Mouse (Mus musculus): ENCODE data around the gene Prodh2. TPM values are rescaled to one million over a fixed set of nuclear protein-coding genes. Genes with fewer than 3 reads are reported as not detected.

The Prodh2 gene
- polyA plus RNA-seq, 1 experiment from 2014 or later, result 205 TPM

GRCm38 (mm10) chr7:30453327-30453726 is 40.1 kb upstream of the Prodh2 start:
- Histone ChIP-seq H3K27me3 (ENCODE audit: insufficient read depth, low read length) (peaks cover 55% of the 10 kb centered on the region), H3K36me3 (replicated peaks; ENCODE audit: insufficient read depth, low read length) (no peaks in the 10 kb centered on the region), H3K9ac (replicated peaks) (no peak overlapping the region), H3K4me1 (ENCODE audit: insufficient read depth) (peaks cover 12% of the 10 kb centered on the region), H3K27ac (ENCODE audit: low read depth) (no peak overlapping the region), H3K9me3 (ENCODE audit: low read length) (no peaks in the 10 kb centered on the region), H3K4me3 (ENCODE audit: low read depth, low read length) (peak overlapping the region; percentile 15; the same call in 1 of the 2 replicates), H3K4me2 (ENCODE audit: low read depth, low read length) (peak overlapping the region; percentile 36; the same call in 1 of the 2 replicates)
- peak; percentile 21; the same call in 1 of the 2 replicates for ATAC-seq
- DNase-seq, result no peak
- 20% methylated on average over 25 of the region's 25 CpGs for WGBS (ENCODE audit: insufficient replicate concordance)
- TF ChIP-seq EP300 (IDR thresholded peaks at IDR 0.05; ENCODE audit: low read depth) (no peak), CTCF (IDR thresholded peaks at IDR 0.05; ENCODE audit: low read depth) (no peak)

GRCm38 (mm10) chr7:30453766-30454165 is 39.7 kb upstream of the Prodh2 start:
- ATAC-seq, result peak; percentile 85
- H3K4me1 ChIP-seq (ENCODE audit: insufficient read depth), result peaks cover 12% of the 10 kb centered on the region
- TF ChIP-seq CTCF (IDR thresholded peaks at IDR 0.05; ENCODE audit: low read depth), result no peak
- TF ChIP-seq EP300 (IDR thresholded peaks at IDR 0.05; ENCODE audit: low read depth), result no peak
- H3K9ac ChIP-seq (replicated peaks), result no peak overlapping the region
- no peak overlapping the region for H3K27ac ChIP-seq (ENCODE audit: low read depth)
- H3K36me3 ChIP-seq (replicated peaks; ENCODE audit: insufficient read depth, low read length), result no peaks in the 10 kb centered on the region
- peaks cover 59% of the 10 kb centered on the region for H3K27me3 ChIP-seq (ENCODE audit: insufficient read depth, low read length)
- H3K9me3 ChIP-seq (ENCODE audit: low read length), result no peaks in the 10 kb centered on the region
- H3K4me3 ChIP-seq (ENCODE audit: low read depth, low read length), result peak overlapping the region; percentile 15; the same call in 1 of the 2 replicates
- 2% methylated on average over 25 of the region's 25 CpGs for WGBS (ENCODE audit: insufficient replicate concordance)
- peak overlapping the region; percentile 36; the same call in 1 of the 2 replicates for H3K4me2 ChIP-seq (ENCODE audit: low read depth, low read length)
- peak; percentile 86 for DNase-seq

GRCm38 (mm10) chr7:30454259-30454658 is 39.2 kb upstream of the Prodh2 start:
- Histone ChIP-seq H3K27me3 (ENCODE audit: insufficient read depth, low read length) (peaks cover 63% of the 10 kb centered on the region), H3K4me3 (ENCODE audit: low read depth, low read length) (no peak overlapping the region), H3K27ac (ENCODE audit: low read depth) (no peak overlapping the region), H3K4me1 (ENCODE audit: insufficient read depth) (peaks cover 12% of the 10 kb centered on the region), H3K36me3 (replicated peaks; ENCODE audit: insufficient read depth, low read length) (no peaks in the 10 kb centered on the region), H3K4me2 (ENCODE audit: low read depth, low read length) (peak overlapping the region; percentile 36; the same call in 1 of the 2 replicates), H3K9ac (replicated peaks) (no peak overlapping the region), H3K9me3 (ENCODE audit: low read length) (no peaks in the 10 kb centered on the region)
- WGBS (ENCODE audit: insufficient replicate concordance), result 14% methylated on average over 6 of the region's 6 CpGs
- TF ChIP-seq CTCF (IDR thresholded peaks at IDR 0.05; ENCODE audit: low read depth) (no peak), EP300 (IDR thresholded peaks at IDR 0.05; ENCODE audit: low read depth) (no peak)
- DNase-seq, result no peak
- ATAC-seq, result no peak

GRCm38 (mm10) chr7:30456487-30456886 is 36.9 kb upstream of the Prodh2 start:
- 4% methylated on average over 9 of the region's 9 CpGs for WGBS (ENCODE audit: insufficient replicate concordance)
- Histone ChIP-seq H3K36me3 (replicated peaks; ENCODE audit: insufficient read depth, low read length) (no peaks in the 10 kb centered on the region), H3K27me3 (ENCODE audit: insufficient read depth, low read length) (peaks cover 80% of the 10 kb centered on the region), H3K9me3 (ENCODE audit: low read length) (no peaks in the 10 kb centered on the region), H3K4me3 (ENCODE audit: low read depth, low read length) (no peak overlapping the region), H3K4me1 (ENCODE audit: insufficient read depth) (peaks cover 12% of the 10 kb centered on the region), H3K9ac (replicated peaks) (no peak overlapping the region), H3K4me2 (ENCODE audit: low read depth, low read length) (no peak overlapping the region), H3K27ac (ENCODE audit: low read depth) (no peak overlapping the region)
- DNase-seq, result no peak
- TF ChIP-seq CTCF (IDR thresholded peaks at IDR 0.05; ENCODE audit: low read depth) (no peak), EP300 (IDR thresholded peaks at IDR 0.05; ENCODE audit: low read depth) (no peak)
- no peak for ATAC-seq

- DNase-seq, result no peak
- ATAC-seq, result no peak
- Histone ChIP-seq H3K4me3 (ENCODE audit: low read depth, low read length) (no peak overlapping the region), H3K36me3 (replicated peaks; ENCODE audit: insufficient read depth, low read length) (no peaks in the 10 kb centered on the region), H3K9ac (replicated peaks) (no peak overlapping the region), H3K4me1 (ENCODE audit: insufficient read depth) (peaks cover 12% of the 10 kb centered on the region), H3K4me2 (ENCODE audit: low read depth, low read length) (no peak overlapping the region), H3K9me3 (ENCODE audit: low read length) (no peaks in the 10 kb centered on the region), H3K27me3 (ENCODE audit: insufficient read depth, low read length) (peaks cover 80% of the 10 kb centered on the region), H3K27ac (ENCODE audit: low read depth) (no peak overlapping the region)
- TF ChIP-seq CTCF (IDR thresholded peaks at IDR 0.05; ENCODE audit: low read depth) (no peak), EP300 (IDR thresholded peaks at IDR 0.05; ENCODE audit: low read depth) (no peak)
- 5% methylated on average over 31 of the region's 31 CpGs for WGBS (ENCODE audit: insufficient replicate concordance)
Measured at GRCm38 (mm10) chr7:30456911-30457628, 36.4 kb upstream of the Prodh2 start.

- Histone ChIP-seq H3K4me3 (ENCODE audit: low read depth, low read length) (no peak within 1 kb of the TSS), H3K27ac (ENCODE audit: low read depth) (no peak within 1 kb of the TSS), H3K27me3 (ENCODE audit: insufficient read depth, low read length) (peaks cover 76% of the 10 kb centered on the region), H3K9ac (replicated peaks) (no peak within 1 kb of the TSS), H3K36me3 (replicated peaks; ENCODE audit: insufficient read depth, low read length) (no peaks in the 10 kb centered on the region), H3K4me2 (ENCODE audit: low read depth, low read length) (no peak within 1 kb of the TSS), H3K9me3 (ENCODE audit: low read length) (no peaks in the 10 kb centered on the region), H3K4me1 (ENCODE audit: insufficient read depth) (peaks cover 12% of the 10 kb centered on the region)
- WGBS (ENCODE audit: insufficient replicate concordance), result 5% methylated on average over 16 of the region's 16 CpGs
- DNase-seq (no peak), ATAC-seq (no peak)
- TF ChIP-seq EP300 (IDR thresholded peaks at IDR 0.05; ENCODE audit: low read depth) (no peak), CTCF (IDR thresholded peaks at IDR 0.05; ENCODE audit: low read depth) (no peak)
Measured at GRCm38 (mm10) chr7:30457629-30458330, 35.6 kb upstream of the Prodh2 start, which contains the start of the genes Kirrel2 and Nphs1. Kirrel2 (minus strand) TSS chr7:30457690. Nphs1 (plus strand) TSS chr7:30458315.
